Mouse (Mus musculus) c-Kit-negative CD71-positive TER-119-positive erythroid progenitor cells, embryonic 14.5 days (primary cell): ENCODE data around the gene Anxa9.

Experiments
- DNase-seq: peaks from one replicate; pipeline ENCODE4 v3.0.0-alpha.2; 2013; ENCODE audit warnings: low read depth, low spot score

Gene Anxa9

GRCm38 (mm10) chr3:95247660-95248336 lies 59.2 kb downstream of the Anxa9 start:
- DNase-seq = no peak

GRCm38 (mm10) chr3:95246465-95247231 lies 60.3 kb downstream of the Anxa9 start:
- no peak for DNase-seq
